Mouse (Mus musculus) lung, postnatal 0 days (tissue): ENCODE data around the gene Rpl19.

Source experiments
- CTCF ChIP-seq: IDR thresholded peaks from 2 replicates; pipeline ENCODE4 v1.5.1; 2016; ENCODE audit warnings: antibody characterized with exemption, mild to moderate bottlenecking
- EP300 ChIP-seq: IDR thresholded peaks from 2 replicates; pipeline ENCODE4 v1.6.1; 2016; ENCODE audit warnings: antibody characterized with exemption, mild to moderate bottlenecking, control low read depth

- TF ChIP-seq CTCF (no peak), EP300 (no peak)
Measured at GRCm38 (mm10) chr11:97998898-97999608, 27.5 kb upstream of the Rpl19 start.
